Mouse (Mus musculus) lung, postnatal 14 days (tissue): ENCODE measurements around the gene Adam1a.

ENCODE experiments used
- DNase-seq: peaks from one replicate; pipeline ENCODE4 v3.0.0; 2021

Adam1a gene

DNA sequence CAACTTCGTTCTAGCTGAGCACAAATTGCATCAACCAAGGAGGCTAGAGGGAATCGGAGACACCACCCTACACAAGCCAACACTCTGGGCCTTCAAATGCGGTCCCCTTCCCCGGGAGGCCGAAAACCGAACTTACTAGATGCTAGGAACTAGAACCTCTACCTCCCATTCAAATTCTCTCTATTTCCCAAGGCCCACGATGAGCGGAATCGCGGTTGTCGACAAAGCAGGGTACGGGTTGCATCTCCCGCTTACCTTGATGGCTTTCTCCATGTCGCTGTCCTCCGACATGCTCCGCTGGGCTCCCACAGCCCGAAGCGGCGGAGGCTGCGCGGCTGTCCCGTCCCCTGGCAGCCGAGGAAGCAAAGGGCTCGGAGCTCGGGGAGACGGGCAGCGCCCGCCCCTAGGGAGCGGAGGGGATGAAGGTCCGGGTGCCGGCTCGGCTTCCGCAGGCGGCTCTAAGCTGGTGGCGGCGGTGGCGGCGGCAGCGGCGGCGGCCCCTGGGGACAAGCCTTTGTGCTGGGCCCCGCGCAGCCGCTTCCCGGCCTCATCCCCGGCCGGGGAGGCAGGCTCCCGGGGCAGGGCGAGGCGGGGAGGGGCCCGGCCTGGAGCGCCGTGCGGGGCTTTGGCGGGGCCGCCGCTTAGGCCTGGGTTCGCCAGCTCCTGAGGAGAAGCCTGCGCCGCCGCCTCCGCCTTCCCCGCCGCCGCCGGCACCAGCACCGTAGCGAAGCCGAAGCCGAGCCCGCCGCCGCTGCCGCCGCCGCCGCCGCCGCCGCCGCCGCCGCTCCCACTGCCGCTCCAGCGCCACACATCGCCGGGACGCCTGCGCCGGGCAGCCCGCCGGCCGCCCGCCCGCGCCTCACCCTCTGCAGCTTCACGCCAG is at the start of gene Adam1a, which contains the start of gene Gm42878:
Gene Adam1a, minus strand, starts transcription at position 573 of the 883 bp plus-strand sequence.
Gene Gm42878, minus strand, starts transcription at position 573 of the 883 bp plus-strand sequence.
- DNase-seq = peak; percentile 41

DNA sequence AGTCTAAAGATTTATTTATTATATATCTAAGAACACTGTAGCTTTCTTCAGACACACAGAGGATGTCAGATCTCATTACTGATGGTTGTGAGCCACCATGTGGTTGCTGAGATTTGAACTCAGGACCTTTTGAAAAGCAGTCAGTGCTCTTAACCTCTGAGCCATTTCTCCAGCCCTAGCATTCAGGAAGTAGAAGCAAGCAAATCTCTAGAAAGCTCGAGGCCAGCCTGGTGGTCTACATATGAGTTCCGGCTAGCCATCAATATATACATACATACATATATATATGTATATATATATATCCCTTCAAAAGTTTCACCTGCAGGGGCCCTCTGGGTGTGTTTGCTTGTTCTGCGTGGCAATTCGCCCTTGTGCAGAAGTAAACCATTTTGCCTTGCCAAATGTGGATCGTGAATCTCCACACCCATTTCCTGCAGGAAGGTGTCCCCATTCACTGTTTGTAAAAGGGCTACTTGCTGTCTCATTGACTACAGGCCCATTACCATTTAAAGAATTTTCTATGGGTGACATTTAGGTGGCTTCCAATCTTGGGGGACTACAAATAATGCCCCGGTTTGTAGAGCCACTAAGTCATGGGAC is 49.5 kb upstream of the Adam1a start:
- DNase-seq = no peak

DNA sequence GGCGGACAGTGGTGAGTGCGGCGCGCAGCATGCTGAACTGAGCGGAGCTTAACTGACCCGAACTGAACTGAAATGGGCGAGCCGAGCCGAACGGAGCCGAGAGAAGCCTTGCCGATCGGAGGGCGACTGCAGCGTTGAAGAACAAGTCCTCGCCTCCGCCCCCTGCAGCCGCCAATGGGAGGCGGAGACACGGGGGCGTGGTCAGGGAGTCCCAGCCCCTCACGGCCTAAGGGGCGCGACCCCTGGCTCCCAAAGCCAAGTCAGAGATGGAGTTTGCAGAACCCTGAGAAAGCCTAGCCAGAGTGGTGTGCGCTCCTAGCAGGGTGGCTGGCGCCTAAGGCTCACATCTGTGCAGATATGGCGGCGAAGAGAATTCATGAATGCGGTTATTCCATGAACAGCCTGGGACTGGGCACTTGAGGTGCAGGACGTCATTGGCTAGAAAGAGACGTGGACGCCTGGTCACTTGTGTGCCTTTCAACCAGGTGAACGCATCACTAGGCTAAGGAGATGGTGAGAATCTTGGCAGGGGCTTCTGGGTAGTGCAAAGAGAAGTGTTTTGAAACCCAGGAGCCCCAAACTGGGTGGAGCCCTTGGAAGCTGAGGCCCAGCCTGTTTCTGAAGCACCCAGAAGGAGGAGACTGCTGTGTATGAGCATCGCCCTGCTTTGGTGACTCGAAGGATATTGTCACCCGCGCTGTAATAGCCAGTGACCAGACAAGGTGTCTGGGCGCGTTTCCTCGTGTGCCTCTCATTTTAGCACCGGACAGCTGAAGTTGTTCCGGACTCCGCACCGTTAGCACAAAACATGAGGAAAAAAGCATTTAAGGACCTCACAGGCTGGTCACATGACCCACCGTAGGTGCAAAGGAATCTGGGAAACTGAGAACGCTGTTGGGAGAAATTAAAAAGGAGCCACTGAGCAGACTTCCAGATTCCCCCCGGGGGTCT is 48.4 kb upstream of the Adam1a start, which contains the start of gene Aldh2:
Gene Aldh2, minus strand, starts transcription at position 374 of the 951 bp plus-strand sequence.
- DNase-seq = peak; percentile 90

DNA sequence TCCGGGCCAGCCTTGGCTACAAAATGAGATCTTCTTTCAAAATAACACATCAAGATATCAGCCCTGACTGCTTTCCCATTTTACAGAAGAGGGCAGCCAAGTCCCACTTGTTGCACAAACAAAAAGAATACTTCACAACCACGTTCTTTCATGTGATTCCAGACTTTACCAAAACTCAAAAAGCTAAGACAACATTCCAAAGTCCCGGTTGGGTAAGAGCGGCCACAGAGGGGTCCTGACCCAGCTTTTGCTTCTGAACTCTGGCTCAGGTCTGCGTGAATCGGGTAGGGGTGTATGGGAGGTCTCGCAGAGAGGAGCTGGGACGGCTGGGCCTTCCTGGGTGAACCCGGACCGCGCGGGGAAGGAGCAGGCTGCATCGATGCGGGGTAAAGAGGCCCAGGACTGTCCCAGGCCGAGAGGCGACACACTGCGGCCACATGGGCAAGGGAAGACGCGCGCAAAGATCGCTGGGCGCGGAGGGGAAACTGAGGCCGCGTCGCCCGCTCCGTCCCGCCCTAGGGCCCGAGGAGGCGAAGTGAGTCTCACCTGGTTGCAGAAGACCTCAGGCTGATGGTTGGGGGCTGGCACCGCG is 47.6 kb upstream of the Adam1a start:
- peak; percentile 32 for DNase-seq

DNA sequence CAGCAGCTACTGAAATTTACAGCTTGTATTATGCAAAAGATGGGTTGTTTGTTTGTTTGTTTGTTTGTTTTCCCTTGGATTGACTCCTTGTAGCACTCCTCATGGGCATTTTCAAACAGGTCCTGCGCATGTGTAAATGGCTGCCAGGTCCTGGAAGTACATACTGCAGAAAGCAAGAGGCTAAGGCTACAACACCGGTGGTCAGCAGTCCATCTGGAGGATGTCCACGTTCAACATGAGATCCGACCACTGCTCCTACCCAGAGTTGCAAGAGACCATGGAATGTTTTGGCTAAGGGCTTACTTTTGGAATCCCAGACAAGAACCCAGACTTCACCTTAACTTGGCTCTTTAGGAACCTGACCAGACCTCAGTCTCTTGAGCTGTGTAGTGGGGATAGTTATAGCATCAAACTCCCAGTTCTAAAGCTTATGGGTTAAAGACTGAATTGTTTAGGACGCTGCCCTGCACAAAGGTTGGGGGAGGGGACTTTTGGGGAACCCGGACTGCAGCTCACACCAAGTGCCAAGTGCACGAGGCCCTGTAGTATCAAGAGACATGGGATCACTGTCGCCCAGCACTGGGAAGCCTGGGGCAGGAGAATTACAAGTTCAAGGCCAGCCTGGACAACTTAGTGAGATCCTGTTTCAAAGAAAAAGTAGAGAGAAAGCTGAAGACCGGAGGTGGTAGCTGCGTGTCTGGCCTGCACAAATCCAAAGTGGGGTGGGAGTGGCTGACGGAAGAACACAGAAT is 47.0 kb upstream of the Adam1a start:
- DNase-seq = no peak

DNA sequence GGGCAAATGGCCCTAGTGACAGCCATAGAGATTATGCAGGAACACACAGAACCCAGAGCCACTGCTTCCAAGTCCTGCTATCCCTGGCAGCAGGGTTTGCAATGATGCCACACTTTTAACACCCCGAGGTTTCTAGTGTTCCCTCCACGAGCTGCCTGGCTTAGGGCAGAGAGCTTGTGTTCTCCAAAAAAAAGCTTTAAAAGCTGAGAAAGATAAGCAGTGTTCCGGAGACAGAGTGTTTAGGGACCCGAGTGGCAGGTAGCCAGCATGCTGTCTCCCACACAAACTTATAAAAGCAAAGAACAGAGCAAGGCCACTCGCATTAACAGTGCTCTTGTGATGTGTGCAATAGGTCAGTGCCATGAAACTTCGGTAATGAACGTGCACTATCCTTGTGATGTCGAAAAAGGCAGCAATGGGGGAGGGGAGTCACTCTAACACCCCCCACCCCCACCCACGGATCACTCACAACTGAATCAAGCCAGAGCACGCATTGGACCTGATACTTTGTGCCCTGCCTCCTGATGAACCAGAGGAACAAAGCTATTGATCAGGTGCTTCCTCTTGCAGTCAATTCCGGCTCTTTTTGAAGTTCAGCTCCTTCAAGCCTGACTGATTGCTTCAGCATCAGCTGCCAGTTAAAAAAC is 46.3 kb upstream of the Adam1a start:
- DNase-seq = peak; percentile 44

DNA sequence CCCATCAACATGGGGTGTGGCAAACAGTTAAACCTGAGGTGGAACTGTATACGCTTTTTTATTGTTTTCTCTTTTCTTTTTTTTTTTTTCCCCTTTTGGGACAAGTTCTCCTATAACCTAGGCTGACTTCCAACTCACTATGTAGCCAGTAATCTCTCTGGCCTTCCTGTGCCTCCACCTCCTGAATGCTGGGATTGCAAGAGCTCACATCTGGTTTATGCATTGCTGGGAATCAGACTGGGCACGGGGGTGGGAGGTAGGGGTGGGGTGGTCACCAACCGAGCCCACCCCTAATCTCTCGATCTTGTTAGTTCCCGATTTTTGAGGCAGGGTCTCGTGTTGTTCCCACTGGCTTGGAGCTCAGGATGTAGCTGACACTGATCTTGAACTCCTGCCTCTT is 44.6 kb upstream of the Adam1a start:
- DNase-seq = no peak

DNA sequence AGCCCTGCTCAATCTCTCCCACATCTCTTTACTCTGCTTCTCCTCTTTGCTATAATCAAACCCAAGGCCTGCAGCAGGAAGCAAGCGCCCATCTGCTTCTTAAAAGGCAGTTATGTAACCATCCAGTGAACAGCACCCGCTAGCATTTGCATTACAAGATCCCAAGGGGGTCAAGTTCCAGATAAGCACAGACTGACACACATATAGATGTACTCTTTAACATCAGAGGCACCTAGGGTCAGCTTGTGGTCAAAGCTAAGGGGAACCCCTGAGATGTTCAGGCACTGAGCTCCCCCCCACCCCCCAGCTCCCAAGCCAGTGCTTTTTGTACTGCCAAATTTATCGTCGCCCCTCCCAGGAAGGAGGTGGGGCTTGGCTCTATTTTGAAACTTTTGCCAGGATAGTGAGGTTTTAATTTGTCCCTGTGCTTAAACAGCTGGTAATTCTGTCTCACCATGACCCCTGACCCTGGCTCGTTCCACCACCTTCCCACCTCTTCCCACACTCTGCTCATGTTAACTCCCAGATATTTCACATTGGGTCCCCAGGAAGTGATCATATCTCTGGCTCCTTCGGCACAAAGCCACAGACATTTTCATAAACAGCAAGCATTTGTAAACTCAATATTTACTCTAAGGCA is 41.2 kb upstream of the Adam1a start:
- peak; percentile 78 for DNase-seq

DNA sequence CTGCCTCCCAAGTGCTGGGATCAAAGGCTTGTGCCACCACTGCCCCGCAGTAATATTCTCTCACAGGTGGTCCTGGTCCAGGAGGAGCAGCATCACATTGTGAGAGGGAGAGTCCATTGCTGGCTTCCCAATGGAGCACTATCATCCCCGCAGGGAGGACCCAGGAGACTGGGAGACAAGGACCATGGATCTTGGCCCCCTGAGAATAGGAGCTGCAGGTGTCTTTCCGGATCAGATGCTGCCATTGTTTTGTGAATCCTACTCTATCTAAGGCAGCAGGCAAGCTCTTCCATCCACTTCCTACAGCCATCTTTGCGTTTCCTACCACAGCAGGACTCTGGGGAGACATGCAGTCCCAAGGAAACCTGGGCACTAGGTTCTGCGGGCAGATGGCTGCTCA is 40.4 kb upstream of the Adam1a start:
- no peak for DNase-seq

DNA sequence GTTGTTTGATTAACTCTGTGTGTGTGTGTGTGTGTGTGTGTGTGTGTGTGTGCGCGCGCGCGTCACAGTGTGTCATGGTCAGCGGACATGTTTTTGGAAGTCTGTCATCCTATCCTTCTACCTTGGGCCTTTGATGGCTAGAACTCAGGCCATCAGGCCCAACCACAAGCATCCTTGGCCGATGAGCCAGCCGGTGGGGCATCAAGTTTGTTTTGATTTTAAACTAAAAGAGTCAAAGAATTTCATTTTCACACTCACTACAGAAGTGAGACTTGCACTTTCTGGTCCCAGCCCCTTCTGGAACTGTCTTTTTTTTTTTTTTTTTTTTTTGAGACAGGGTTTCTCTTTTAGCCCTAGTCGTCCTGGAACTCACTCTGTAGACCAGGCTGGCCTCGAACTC is 39.7 kb upstream of the Adam1a start:
- DNase-seq = no peak

DNA sequence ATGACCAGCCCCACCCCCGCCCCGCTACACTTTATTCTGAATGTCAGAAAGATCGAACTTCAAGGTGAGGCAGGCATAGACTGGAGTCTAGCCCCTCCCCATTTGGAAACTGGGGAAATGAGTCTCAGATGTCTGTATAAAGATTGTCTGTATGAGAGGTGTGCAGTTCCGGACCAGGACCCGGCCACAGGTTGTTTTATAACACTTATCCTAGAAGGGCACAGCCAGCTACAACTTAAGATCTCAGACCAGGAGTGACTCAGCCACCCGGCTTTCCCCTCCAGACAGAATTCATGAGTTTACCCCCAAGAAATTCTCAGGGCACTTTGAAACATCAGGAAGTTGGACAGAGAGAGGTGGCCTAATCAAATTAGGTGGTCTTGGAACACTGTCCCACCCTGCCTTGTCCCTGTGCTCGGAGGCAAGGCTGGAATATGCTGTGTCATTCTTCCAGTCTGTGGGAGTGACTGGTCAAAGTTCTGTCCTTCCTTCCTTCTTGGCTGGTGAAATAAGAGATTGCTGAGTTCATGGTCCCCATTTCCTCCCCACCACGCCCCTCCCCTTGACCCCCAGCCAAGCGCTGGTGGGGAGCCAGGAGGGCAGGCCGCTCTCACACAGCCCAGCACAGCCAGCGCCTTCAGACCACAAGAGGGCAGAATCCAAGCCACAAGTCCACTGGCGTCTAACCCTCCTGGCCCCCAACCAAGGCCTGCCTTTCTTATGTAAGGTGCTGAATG is 38.7 kb upstream of the Adam1a start:
- DNase-seq = peak; percentile 97

DNA sequence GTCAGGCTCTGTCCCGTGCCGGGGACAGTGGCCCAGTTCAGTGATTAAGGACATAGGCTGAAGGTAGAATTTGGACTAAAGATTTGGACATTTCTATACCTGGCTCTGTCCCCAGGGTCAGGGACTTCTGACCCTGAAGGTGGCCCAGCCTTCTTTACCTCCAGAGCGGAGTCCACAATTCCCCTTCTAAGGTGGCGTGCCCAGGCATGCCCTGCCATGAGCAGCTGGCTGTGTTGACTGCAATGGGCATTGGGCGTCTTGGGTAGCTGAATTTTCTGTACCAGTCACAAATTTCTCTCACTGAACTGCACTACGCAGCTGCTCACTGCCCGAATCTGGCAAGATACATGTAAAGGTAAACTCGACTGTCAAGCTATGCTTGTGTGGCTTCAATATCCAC is 36.7 kb upstream of the Adam1a start:
- DNase-seq = no peak

DNA sequence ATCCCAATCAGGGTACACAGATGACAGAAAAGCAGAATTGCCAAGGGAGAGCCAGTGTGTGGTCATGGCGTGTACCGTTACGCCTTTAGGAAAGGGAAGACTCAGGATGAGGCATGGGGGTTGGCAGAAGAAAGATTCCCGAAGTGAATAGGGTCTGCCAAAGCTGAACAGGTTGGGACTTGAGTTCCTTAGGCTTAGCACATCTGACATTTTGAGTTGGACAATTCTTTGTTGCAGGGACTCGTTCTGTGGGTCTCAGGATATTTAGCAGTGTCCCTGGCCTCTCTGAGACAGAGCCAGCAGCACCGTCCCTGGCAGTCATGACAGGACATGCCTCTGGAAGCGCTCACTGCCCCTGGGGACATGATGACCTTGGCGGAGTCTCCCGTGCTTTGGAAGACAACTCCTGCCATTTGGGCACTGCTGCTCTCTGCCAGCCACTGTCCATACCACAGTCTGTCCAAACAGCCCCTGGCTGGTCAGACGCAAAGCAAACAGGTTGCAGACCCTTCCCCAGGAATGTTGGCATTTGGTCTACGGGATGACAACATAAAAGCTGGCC is 31.7 kb upstream of the Adam1a start:
- no peak for DNase-seq

DNA sequence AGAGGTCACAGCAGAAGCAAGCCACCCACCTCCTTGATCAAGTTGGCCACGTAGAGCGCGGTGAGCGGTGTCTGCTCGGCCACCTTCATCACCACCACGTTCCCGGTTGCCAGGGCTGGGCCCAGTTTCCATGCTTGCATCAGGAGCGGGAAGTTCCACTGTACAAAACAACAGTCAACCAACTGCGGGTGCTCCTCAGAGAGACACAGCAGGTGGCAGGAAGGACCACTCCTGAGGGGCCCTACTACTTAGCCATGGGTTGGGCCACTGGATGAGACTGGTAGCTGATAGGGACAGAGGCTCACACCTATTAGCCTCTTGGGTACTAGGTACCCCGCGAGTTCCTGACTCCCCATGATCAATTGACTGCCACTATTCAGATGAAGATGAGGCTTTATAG is 30.6 kb upstream of the Adam1a start:
- no peak for DNase-seq

DNA sequence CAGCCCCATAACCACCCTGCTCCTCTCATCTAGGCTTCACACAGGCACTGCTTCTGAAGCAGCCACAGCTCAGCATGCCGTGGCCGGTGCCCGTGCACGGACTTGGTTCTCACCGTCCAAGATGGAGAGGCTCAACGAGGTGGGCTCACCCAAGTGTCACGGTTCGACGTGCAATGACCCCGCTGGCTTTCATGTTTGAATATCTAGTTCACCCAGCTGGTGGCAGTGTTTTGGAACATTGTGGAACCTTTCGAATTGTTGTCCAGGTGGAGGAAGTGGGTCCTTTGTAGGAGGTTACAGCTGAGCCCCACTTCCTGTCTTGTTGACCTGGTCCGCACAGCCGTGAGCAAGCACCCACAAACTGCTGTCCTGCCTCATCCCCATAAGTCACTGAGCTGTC is 28.9 kb upstream of the Adam1a start:
- DNase-seq = no peak

DNA sequence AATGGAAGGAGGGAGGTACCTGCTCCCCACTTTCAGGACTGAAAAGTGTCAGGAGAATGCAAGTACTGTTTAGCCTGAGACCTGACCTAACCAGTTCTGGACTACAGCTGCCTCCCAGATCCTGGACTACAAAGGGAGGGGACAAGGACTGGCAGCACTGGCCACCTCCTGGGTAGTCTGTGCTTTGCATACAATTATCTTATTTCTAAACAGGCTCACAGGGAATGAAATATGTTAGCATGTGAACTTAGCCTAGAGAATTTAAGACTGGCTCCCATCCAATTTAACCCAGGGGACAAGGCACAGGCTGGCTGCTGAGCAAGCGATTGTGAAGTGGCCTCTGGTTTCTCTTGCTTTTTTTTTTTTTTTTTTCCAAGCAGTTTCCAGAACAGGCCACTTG is 25.5 kb upstream of the Adam1a start:
- no peak for DNase-seq

DNA sequence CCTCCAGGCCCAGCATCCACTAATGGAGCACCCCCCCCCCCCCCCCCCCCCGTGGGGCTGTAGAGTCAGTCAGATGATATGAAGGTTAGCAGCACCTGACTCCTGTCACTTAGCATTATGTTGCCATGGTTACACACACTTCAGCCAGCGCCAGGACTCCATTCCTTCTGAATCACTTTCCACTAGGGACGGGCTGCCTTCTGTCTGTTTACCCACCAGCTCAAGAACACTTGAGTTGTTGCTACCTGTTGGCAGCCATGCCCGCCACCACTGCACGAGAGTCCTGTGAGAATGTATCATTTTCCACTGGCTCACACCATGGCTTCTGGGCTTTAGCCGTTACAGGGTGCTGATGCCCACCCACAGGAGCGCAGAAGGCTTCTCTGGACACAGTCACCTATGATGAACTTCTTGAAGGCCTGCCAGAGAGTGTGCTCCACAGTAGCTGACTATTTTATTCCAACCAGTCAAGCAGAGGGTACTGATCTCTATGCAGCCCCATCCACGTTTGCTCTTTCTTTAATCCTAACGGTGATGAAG is 24.7 kb upstream of the Adam1a start:
- peak; percentile 54 for DNase-seq

DNA sequence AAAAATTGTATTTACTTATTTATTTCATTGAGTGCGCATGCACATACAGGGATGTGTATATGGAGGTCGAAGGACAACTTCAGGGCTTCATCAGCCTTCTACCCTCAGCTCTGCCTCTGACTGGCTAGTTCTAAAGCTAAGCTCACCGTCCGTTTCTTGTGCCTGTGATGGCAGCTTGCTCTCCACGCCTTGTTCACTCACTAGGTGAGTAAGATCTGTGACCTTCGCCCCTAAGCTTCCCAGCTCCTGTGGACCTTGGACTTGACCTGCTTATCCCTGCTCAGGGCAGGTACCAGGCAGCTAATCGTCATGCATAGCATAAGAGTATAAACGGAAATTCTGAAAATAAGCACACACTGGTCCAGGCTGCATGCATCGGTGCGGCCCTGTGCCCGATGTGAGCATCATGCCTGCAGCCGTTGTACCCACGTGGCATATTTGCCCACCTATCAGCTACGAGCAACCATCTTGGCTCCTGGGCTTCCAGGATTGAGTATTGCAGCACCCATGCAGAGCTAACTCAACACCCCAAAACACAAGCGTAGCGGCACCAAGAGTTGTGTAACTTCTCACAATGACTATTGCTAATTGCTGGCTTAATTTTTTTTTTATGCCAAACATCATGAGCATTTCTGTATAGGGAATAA is 20.9 kb upstream of the Adam1a start:
- DNase-seq = no peak

DNA sequence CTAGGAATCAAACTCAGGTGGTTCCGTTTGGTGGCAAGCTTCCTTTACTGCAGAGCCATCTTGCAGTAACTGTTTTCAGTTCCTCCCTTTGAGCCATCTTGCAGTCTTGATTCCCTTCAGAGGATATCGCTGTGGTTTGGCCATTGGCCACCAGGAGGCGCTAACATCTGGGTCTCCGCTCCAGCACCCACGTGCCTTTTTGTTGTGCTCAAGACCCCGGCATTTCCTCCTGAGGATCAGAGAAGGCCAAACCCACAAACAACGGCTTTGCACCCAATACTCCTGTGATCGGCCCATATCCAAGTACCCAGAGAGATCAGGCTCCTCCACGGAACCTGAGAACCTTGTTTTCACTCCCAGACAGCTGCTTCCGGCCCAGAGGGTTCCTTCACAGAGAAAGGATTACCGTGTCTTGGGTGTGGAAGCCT is 19.2 kb upstream of the Adam1a start:
- peak; percentile 96 for DNase-seq
